Mouse (Mus musculus) brain, embryonic 14.5 days (tissue): Measurements from ENCODE around the gene Ebf1.

ENCODE experiments used
- CTCF ChIP-seq: fragments of 200-500 bp; IDR thresholded peaks from 2 replicates; pipeline ENCODE4 v1.5.1; 2012; ENCODE audit warnings: inconsistent platforms, mild to moderate bottlenecking, moderate library complexity, borderline replicate concordance; ENCODE audit not compliant: insufficient read depth, insufficient read length; ENCODE audit errors: extremely low read depth
- POLR2A ChIP-seq: fragments of 200-500 bp; IDR thresholded peaks from 2 replicates; pipeline ENCODE4 v1.6.1; 2012; ENCODE audit warnings: mild to moderate bottlenecking, inconsistent platforms, borderline replicate concordance; ENCODE audit not compliant: poor library complexity, insufficient read depth, insufficient read length, severe bottlenecking; ENCODE audit errors: extremely low read depth

- TF ChIP-seq CTCF (no peak), POLR2A (no peak)
Measured at GRCm38 (mm10) chr11:44984381-44984780, 367.3 kb downstream of the Ebf1 start.
